Mouse (Mus musculus) yolk sac, embryonic 10.5 days (tissue): ENCODE results near the gene Gdpd4.

Experiments used
- DNase-seq: peaks from one replicate; pipeline ENCODE4 v3.0.0-alpha.2; 2017; ENCODE audit warnings: low spot score

Gene Gdpd4

GRCm38 (mm10) chr7:97919742-97920141 lies at the start of gene Gdpd4:
TSS of gene Gdpd4 (plus strand) at chr7:97919955.
- DNase-seq = no peak

DNA sequence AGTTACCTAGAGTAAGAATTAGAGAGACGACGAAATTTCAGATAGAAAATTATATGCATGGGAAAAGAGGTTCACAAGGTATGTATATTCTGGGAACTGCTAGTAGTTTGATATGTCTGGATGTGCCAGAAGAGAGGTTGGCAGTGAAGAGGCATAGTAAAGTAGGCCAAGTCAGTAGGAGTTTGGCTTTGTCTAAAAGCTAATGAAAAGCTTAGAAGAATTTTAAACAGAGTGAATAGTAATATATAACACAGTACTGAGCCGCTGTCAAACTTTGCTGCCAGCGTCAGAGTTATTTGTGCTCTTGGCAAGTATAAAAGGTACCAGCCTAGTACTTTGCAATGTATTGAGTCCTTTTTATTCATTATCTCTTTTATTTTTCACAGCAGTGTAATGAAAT lies 47.4 kb upstream of the Gdpd4 start:
- no peak for DNase-seq

GRCm38 (mm10) chr7:97873317-97873716 lies 46.4 kb upstream of the Gdpd4 start:
- DNase-seq = no peak

DNA sequence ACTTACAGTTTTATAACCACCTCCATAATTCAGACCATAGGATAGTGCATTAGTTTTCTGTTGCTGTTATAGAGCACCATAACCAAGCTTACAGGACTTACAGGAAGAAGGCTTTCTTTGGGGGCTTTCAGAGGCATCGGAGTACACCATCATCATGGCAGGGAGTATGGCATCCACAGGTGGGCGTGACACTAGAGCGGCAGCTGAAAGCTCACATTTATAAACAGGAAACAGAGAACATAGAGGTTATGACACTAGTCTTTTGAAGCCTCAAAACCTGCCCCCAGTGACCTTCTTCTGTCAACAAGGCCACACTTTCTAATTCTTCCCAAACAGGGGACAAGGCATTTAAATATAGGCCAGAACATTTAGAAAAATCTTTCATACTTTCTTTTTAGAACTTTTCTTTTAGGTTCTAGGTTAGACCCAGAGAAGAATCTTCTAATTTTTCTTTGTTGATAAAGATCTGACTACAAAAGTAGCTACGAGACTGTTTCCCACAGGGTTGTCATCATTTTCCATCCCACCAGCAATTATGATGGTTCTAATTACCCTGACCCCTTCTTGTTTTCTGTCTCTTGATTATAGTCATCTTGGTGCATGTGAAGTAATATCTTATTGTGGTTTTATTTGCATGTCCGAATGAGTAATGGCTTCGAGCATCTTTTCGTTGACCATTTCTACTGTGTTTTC lies 41.8 kb upstream of the Gdpd4 start:
- DNase-seq = no peak

- DNase-seq = no peak
Measured at GRCm38 (mm10) chr7:97911646-97912045, 8.1 kb upstream of the Gdpd4 start.

- DNase-seq = no peak
Measured at GRCm38 (mm10) chr7:97914833-97915516, 4.8 kb upstream of the Gdpd4 start.

- DNase-seq = no peak
Measured at GRCm38 (mm10) chr7:97925819-97926218, 6.1 kb downstream of the Gdpd4 start.

- DNase-seq = no peak
Measured at GRCm38 (mm10) chr7:97926978-97927377, 7.2 kb downstream of the Gdpd4 start.

DNA sequence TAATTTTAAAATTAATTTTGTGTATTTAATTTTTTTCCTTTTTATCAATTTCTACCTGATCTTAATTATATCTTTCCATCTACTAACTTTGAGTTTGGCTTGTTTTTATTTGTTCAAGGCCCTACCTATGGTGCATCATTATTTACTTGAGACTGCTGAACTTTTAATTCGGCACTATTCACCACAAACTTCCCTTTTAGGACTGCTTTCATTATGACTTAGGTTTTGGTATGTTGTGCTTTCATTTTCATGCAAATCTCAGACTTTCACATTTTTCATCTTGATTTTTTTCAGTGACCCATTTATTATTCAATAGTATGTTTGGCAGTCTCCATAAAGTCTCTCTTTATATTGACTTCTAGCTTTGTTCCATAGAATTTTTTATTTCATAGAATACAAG lies 24.7 kb downstream of the Gdpd4 start:
- DNase-seq = no peak

GRCm38 (mm10) chr7:97972486-97972885 lies 52.7 kb downstream of the Gdpd4 start:
- no peak for DNase-seq

DNA sequence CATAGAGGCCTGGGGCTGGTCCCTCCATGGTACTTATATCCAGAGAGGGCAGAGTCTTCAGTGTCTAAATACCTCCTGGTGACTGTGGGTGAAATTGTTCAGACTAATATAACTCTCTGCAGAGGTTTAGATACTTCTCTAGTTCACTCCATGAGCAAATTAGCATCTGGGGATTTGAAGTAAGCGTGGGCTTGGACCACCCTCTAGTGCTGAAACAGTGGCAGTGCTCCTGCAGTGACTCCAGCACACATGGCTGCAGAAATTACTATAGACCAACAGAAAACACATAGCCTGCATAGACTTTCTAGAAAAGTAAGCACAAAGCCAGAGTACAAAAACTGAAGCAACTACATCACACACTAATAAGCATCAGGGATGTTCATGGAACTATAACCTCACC lies 57.7 kb downstream of the Gdpd4 start:
- DNase-seq = peak; percentile 12

GRCm38 (mm10) chr7:97984108-97984834 lies 64.5 kb downstream of the Gdpd4 start:
- peak; percentile 45 for DNase-seq

- DNase-seq = peak; percentile 9
Measured at GRCm38 (mm10) chr7:98002617-98003016, 82.9 kb downstream of the Gdpd4 start.

GRCm38 (mm10) chr7:98048101-98048824 lies 128.5 kb downstream of the Gdpd4 start:
- peak; percentile 42 for DNase-seq

DNA sequence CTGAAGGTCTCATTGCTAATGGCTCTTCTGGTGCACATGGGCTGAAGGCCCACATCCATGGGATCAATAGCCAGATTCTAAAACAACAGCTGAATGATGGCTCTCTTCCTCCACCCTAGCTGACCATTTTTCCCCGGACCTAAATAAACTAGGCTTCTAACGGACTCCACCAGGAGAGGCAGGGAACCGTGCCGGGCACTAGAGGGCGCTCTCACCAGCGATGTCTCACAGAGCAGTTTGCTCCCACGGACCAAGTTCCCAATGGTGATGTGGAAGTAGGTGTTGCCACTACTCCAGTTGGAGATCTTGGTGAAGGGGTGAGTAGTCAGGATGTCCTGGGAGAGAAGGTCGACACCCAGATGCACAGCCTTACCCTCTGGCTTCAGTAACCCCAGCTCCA lies 132.2 kb downstream of the Gdpd4 start:
- DNase-seq = peak; percentile 32

DNA sequence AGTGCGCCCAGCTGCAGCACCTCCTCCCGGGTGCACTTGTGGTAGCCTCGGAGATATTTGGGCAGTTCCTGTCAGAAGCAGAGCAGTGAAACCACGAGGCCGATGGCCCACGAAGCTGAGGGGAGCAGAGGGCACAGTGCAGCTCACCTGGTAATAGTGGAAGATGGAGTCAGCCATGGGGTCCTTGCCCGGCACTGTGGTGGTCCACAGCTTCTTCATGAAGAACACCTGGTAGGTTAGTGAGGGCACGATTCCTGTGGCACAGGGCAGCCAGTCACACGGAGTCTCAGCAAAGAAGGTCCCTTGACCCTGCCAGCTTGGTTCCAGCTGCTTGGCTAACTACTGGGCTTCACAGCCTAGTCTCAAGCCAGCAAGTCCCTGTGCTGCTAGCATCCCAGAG lies 134.7 kb downstream of the Gdpd4 start:
- no peak for DNase-seq

DNA sequence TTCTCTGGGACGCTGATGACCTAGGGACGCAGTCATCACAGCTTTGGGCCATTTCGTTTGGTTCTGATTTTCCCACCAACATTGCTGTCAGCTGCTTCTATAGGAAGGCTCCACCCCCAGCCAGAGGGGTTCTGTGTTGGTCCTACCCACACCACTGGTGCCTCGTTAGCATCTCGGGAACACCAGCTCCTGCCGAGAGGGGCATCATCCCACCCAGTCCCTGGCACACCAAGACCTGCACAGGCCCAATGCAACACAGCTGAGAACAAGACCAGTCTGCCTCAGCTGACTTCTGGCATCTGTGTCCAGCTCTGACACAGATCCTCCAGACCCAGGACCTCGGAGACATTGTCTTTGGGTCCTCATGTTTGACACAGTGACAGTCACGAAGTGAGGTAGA lies 135.2 kb downstream of the Gdpd4 start:
- no peak for DNase-seq

- no peak for DNase-seq
Measured at GRCm38 (mm10) chr7:98066229-98066628, 146.5 kb downstream of the Gdpd4 start.

- peak; percentile 59 for DNase-seq
Measured at GRCm38 (mm10) chr7:98071620-98072019, 151.9 kb downstream of the Gdpd4 start.

DNA sequence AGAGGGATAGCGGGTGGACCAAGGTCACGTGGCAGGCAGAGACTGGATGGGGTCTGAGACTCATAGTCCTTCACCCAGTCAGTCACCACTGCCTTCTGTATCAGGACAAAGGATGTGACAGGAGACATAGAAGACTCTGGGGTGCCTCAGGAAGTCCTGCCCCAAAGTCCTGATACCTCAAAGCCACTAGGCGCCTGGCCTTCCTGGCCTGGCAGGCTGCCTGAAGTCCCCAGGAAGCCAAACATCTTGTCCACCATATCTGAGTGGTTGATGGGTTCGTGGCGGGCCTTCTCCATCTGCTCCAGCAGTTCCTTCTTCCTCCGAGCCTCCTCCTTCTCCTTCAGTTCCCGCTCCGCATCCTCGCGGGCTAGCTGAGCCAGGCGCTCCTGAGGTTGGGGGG lies 157.7 kb downstream of the Gdpd4 start:
- DNase-seq = no peak

- no peak for DNase-seq
Measured at GRCm38 (mm10) chr7:98082376-98082775, 162.6 kb downstream of the Gdpd4 start.

DNA sequence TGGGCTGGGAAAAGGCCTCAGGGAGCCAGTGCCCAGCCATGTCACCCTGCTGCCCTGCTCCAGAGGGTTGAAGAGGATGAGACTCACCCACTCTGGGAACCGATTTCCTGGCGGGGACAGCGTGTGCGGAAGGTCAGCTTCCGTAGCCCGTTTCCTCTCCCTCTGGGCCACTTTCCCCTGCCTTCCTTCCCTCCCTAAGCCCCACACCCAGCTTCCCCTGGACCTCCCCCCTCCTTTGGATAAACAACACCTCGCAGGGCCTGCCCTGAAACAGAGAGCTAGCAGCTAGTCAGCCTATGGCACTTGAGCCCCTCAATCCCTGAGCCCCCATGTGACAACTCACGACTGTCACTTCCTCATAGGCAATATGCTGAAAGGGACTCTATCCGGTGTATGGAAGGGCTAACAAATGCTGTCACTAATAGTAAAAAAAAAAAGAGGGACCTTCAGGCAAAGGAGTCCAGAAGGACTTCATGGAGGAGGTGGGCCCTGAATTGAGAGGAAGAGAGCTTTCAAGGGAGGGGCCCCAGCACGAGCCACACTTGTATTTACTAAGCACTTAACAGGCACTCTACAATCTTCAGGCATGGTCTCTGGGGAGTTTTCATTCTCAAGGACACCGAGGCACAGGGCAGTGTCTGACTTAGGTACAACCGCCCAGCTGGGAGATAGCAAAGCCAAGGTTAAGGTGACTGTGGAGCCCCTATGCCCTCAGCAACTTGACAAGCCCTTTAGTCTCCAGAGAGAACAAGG lies 165.0 kb downstream of the Gdpd4 start:
- DNase-seq = no peak
